Mouse (Mus musculus) brain, embryonic 14.5 days (tissue): ENCODE results near the gene Cdc42ep5.

Source experiments
- CTCF ChIP-seq: fragments of 200-500 bp; IDR thresholded peaks from 2 replicates; pipeline ENCODE4 v1.5.1; 2012; ENCODE audit warnings: inconsistent platforms, mild to moderate bottlenecking, moderate library complexity, borderline replicate concordance; ENCODE audit not compliant: insufficient read depth, insufficient read length; ENCODE audit errors: extremely low read depth
- POLR2A ChIP-seq: fragments of 200-500 bp; IDR thresholded peaks from 2 replicates; pipeline ENCODE4 v1.6.1; 2012; ENCODE audit warnings: mild to moderate bottlenecking, inconsistent platforms, borderline replicate concordance; ENCODE audit not compliant: poor library complexity, insufficient read depth, insufficient read length, severe bottlenecking; ENCODE audit errors: extremely low read depth

GRCm38 (mm10) chr7:4150811-4151221, 13.8 kb downstream of the Cdc42ep5 start:
- TF ChIP-seq CTCF, result no peak
- no peak for TF ChIP-seq POLR2A
